Mouse (Mus musculus) stomach, embryonic 15.5 days (tissue): Measurements from ENCODE around the gene Comtd1. TPM values are rescaled to one million over a fixed set of nuclear protein-coding genes. Genes with fewer than 3 reads are reported as not detected.

ENCODE experiments used
- polyA plus RNA-seq: library from polyadenylated mRNA; unstranded; fragments of >200 nt; fragmentation: Nextera tagmentation; extraction: Ambion mirVana; gene quantifications from 2 replicates; pipeline ENCODE4 v1.2.1, GENCODE M21; 2015

Gene Comtd1
- polyA plus RNA-seq, 1 experiment from 2014 or later: 42.2 TPM

Other genes with a start within 250 kb of the Comtd1 start
- not detected in 2 replicates for gene Dupd1, start 134.4 kb downstream of the Comtd1 start, polyA plus RNA-seq
- 11.1 and 12.0 TPM in 2 replicates for gene Samd8, start 98.4 kb downstream of the Comtd1 start, polyA plus RNA-seq
- gene Dusp13, start 97.8 kb downstream of the Comtd1 start, polyA plus RNA-seq: not detected in 2 replicates
- gene Vdac2, start 23.7 kb downstream of the Comtd1 start, polyA plus RNA-seq: 264 and 310 TPM in 2 replicates
- 21.4 and 21.7 TPM in 2 replicates for gene Zfp503, start 140.6 kb upstream of the Comtd1 start, polyA plus RNA-seq
- gene Lrmda, start 170.7 kb upstream of the Comtd1 start, polyA plus RNA-seq: 0.35 and 0.57 TPM in 2 replicates